Mouse (Mus musculus) MEL (cell line): ENCODE results near the gene Def8.

Experiments
- BHLHE40 ChIP-seq: IDR thresholded peaks from 2 replicates; pipeline ENCODE4 v1.6.1; 2012; ENCODE audit warnings: low read depth, mild to moderate bottlenecking, inconsistent platforms, low read length, improper control_type of control experiment, borderline replicate concordance
- CHD1 ChIP-seq: IDR thresholded peaks from 2 replicates; pipeline ENCODE4 v1.6.1; 2012; ENCODE audit warnings: low read depth, mild to moderate bottlenecking, inconsistent platforms, low read length, improper control_type of control experiment
- CTCF ChIP-seq, 3 experiments: IDR thresholded peaks in 2 of 3; conservative IDR thresholded peaks in 1 of 3; 2 replicates each; pipeline ENCODE4 v1.5.1; 2011 to 2012; ENCODE audit warnings: low read length in 3 of 3, low read depth in 2 of 3, mild to moderate bottlenecking in 2 of 3, improper control_type of control experiment in 1 of 3, inconsistent platforms in 1 of 3, mixed read lengths in 1 of 3, moderate library complexity in 1 of 3; ENCODE audit not compliant: control insufficient read depth in 1 of 3, insufficient read depth in 1 of 3, poor library complexity in 1 of 3, severe bottlenecking in 1 of 3
- ELF1 ChIP-seq: IDR thresholded peaks from 2 replicates; pipeline ENCODE4 v1.6.1; 2014; ENCODE audit warnings: low read depth, mild to moderate bottlenecking, inconsistent platforms, low read length, improper control_type of control experiment, moderate library complexity
- EP300 ChIP-seq, 2 experiments: IDR thresholded peaks; 2 replicates each; pipeline ENCODE4 v1.6.1; 2011; ENCODE audit warnings: improper control_type of control experiment in 2 of 2, low read length in 2 of 2, low read depth in 1 of 2, mild to moderate bottlenecking in 1 of 2
- HCFC1 ChIP-seq: IDR thresholded peaks from 2 replicates; pipeline ENCODE4 v1.6.1; 2012; ENCODE audit warnings: low read depth, mild to moderate bottlenecking, inconsistent platforms, low read length, improper control_type of control experiment, moderate library complexity
- MAZ ChIP-seq: IDR thresholded peaks from 2 replicates; pipeline ENCODE4 v1.6.1; 2012; ENCODE audit warnings: low read depth, mild to moderate bottlenecking, inconsistent platforms, low read length, improper control_type of control experiment
- MEF2A ChIP-seq: IDR thresholded peaks from 2 replicates; pipeline ENCODE4 v1.6.1; 2014; ENCODE audit warnings: low read depth, mild to moderate bottlenecking, inconsistent platforms, low read length, improper control_type of control experiment; ENCODE audit not compliant: poor library complexity, insufficient replicate concordance, severe bottlenecking; ENCODE audit errors: extremely low read depth
- POLR2A ChIP-seq, 2 experiments: IDR thresholded peaks; 2 replicates each; pipeline ENCODE4 v1.6.1; 2011 to 2012; ENCODE audit warnings: low read length in 2 of 2, mild to moderate bottlenecking in 2 of 2, control low read depth in 1 of 2, improper control_type of control experiment in 1 of 2, low read depth in 1 of 2, moderate library complexity in 1 of 2; ENCODE audit not compliant: control insufficient read depth in 1 of 2, insufficient read depth in 1 of 2, poor library complexity in 1 of 2
- POLR2AphosphoS2 ChIP-seq: IDR thresholded peaks from 2 replicates; pipeline ENCODE4 v1.6.1; 2011; ENCODE audit warnings: low read length, improper control_type of control experiment
- SIN3A ChIP-seq: IDR thresholded peaks from 2 replicates; pipeline ENCODE4 v1.6.1; 2012; ENCODE audit warnings: low read length, improper control_type of control experiment, inconsistent platforms
- TBP ChIP-seq: IDR thresholded peaks from 2 replicates; pipeline ENCODE4 v1.8.0; 2011; ENCODE audit warnings: low read depth, low read length, improper control_type of control experiment
- ZKSCAN1 ChIP-seq: IDR thresholded peaks from 2 replicates; pipeline ENCODE4 v1.6.1; 2012; ENCODE audit warnings: low read depth, mild to moderate bottlenecking, inconsistent platforms, low read length, improper control_type of control experiment, moderate library complexity
- ZNF384 ChIP-seq: IDR thresholded peaks from 2 replicates; pipeline ENCODE4 v1.6.1; 2012; ENCODE audit warnings: low read depth, mild to moderate bottlenecking, inconsistent platforms, low read length, improper control_type of control experiment

DNA sequence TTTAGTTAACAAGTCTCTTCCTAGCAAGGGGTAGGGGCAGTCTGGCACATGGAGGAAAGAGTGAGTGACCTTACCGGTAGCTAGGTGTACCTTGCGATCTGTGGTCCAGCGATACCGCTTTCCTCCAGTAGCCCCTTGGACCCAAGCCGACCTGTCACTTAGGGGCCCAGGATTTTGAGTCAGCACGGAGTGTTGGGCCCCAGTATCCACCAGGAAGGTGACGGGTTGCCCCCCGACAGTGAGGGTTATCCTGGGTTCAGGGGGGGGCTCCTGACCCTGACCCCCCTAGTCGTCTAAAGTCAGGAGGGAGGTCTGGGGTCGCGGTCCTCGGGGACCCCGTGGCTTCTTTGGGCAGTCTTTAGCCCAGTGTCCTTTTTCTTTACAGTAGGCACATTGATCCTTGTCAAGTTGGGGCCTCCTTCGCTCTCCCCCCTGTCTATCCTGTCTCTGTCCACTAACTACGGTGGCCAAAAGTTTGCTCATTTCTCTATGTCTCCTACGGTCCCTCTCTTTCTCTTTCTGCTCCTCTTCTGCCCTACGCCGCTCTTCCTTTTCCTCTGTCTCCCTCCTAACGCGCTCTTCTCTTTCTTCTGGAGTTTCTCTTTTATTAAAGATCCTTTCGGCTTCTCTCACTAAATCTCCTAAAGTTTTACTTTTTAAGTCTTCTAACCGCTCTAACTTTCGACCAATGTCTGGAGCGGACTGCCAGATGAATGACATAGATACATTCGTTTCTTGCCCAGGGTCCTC, 8.5 kb downstream of the Def8 start:
- no peak for TF ChIP-seq MEF2A
- TF ChIP-seq CHD1, result no peak
- TF ChIP-seq EP300 (IDR thresholded peaks at IDR 0.05; ENCODE audit: low read depth in 1 of 2, low read length in 2 of 2), result no peak
- no peak for TF ChIP-seq ZNF384
- TF ChIP-seq POLR2A (IDR thresholded peaks at IDR 0.05; ENCODE audit: control insufficient read depth in 1 of 2, insufficient read depth in 1 of 2, low read depth in 1 of 2, low read length in 2 of 2, poor library complexity in 1 of 2), result no peak
- no peak for TF ChIP-seq HCFC1
- TF ChIP-seq ZKSCAN1, result no peak
- no peak for TF ChIP-seq BHLHE40
- TF ChIP-seq MAZ, result no peak
- no peak for TF ChIP-seq SIN3A
- no peak for TF ChIP-seq TBP
- TF ChIP-seq CTCF (IDR thresholded peaks at IDR 0.05 in 2 of 3, conservative IDR thresholded peaks at IDR 0.05 in 1 of 3; ENCODE audit: control insufficient read depth in 1 of 3, insufficient read depth in 1 of 3, low read depth in 2 of 3, low read length in 3 of 3, poor library complexity in 1 of 3, severe bottlenecking in 1 of 3), result no peak
- no peak for TF ChIP-seq POLR2AphosphoS2
- TF ChIP-seq ELF1, result no peak
